Mouse (Mus musculus): ENCODE results near the gene Tcf7l1. TPM values are rescaled to one million over a fixed set of nuclear protein-coding genes. Genes with fewer than 3 reads are reported as not detected.

Gene Tcf7l1
- polyA plus RNA-seq, 1 experiment from 2014 or later = 17.5 TPM

GRCm38 (mm10) chr6:72803669-72804068 is 14.6 kb upstream of the Tcf7l1 start:
- no peak for ATAC-seq
- Histone ChIP-seq H3K36me3 (ENCODE audit: insufficient read depth, low read length) (no peaks in the 10 kb centered on the region), H3K4me1 (ENCODE audit: insufficient read depth, low read depth, low read length) (no peaks in the 10 kb centered on the region), H3K27me3 (replicated peaks; ENCODE audit: insufficient read depth, low read length) (no peaks in the 10 kb centered on the region), H3K4me3 (ENCODE audit: low read depth, low read length) (no peak overlapping the region), H3K9ac (replicated peaks; ENCODE audit: low read depth) (no peak overlapping the region), H3K9me3 (ENCODE audit: low read length) (no peaks in the 10 kb centered on the region), H3K27ac (ENCODE audit: low read length) (no peak overlapping the region), H3K4me2 (replicated peaks; ENCODE audit: low read depth, low read length) (no peak overlapping the region)
- WGBS = 47% methylated on average over 6 of the region's 6 CpGs
- DNase-seq (ENCODE audit: low spot score) = no peak
- TF ChIP-seq EP300 (IDR thresholded peaks at IDR 0.05) (no peak), CTCF (IDR thresholded peaks at IDR 0.05) (no peak)

GRCm38 (mm10) chr6:72802119-72802518 is 13.1 kb upstream of the Tcf7l1 start:
- no peak for ATAC-seq

GRCm38 (mm10) chr6:72800641-72801040 is 11.6 kb upstream of the Tcf7l1 start:
- TF ChIP-seq EP300 (IDR thresholded peaks at IDR 0.05) = no peak
- TF ChIP-seq CTCF (IDR thresholded peaks at IDR 0.05) = no peak
- H3K4me3 ChIP-seq (ENCODE audit: low read depth, low read length) = no peak overlapping the region
- no peak for DNase-seq (ENCODE audit: low spot score)
- H3K4me1 ChIP-seq (ENCODE audit: insufficient read depth, low read depth, low read length) = no peaks in the 10 kb centered on the region
- no peak for ATAC-seq
- WGBS = 39% methylated on average over 2 of the region's 2 CpGs
- H3K4me2 ChIP-seq (replicated peaks; ENCODE audit: low read depth, low read length) = no peak overlapping the region
- no peak overlapping the region for H3K27ac ChIP-seq (ENCODE audit: low read length)
- H3K9me3 ChIP-seq (ENCODE audit: low read length) = no peaks in the 10 kb centered on the region
- no peak overlapping the region for H3K9ac ChIP-seq (replicated peaks; ENCODE audit: low read depth)
- H3K27me3 ChIP-seq (replicated peaks; ENCODE audit: insufficient read depth, low read length) = no peaks in the 10 kb centered on the region
- no peaks in the 10 kb centered on the region for H3K36me3 ChIP-seq (ENCODE audit: insufficient read depth, low read length)

More at GRCm38 (mm10) chr6:72802119-72802518, 13.1 kb upstream of the Tcf7l1 start:
- no peak overlapping the region for H3K4me2 ChIP-seq (replicated peaks; ENCODE audit: low read depth, low read length)
- H3K9me3 ChIP-seq (ENCODE audit: low read length) = no peaks in the 10 kb centered on the region
- no peak overlapping the region for H3K27ac ChIP-seq (ENCODE audit: low read length)
- no peak for TF ChIP-seq EP300 (IDR thresholded peaks at IDR 0.05)
- no peak for TF ChIP-seq CTCF (IDR thresholded peaks at IDR 0.05)
- no peaks in the 10 kb centered on the region for H3K36me3 ChIP-seq (ENCODE audit: insufficient read depth, low read length)
- no peaks in the 10 kb centered on the region for H3K4me1 ChIP-seq (ENCODE audit: insufficient read depth, low read depth, low read length)
- no peak overlapping the region for H3K4me3 ChIP-seq (ENCODE audit: low read depth, low read length)
- H3K27me3 ChIP-seq (replicated peaks; ENCODE audit: insufficient read depth, low read length) = no peaks in the 10 kb centered on the region
- no peak for DNase-seq (ENCODE audit: low spot score)
- WGBS = 87% methylated on average over 6 of the region's 6 CpGs
- no peak overlapping the region for H3K9ac ChIP-seq (replicated peaks; ENCODE audit: low read depth)

- no peaks in the 10 kb centered on the region for H3K4me1 ChIP-seq (ENCODE audit: insufficient read depth, low read depth, low read length)
- DNase-seq (ENCODE audit: low spot score) (no peak), ATAC-seq (no peak)
- no peak overlapping the region for H3K27ac ChIP-seq (ENCODE audit: low read length)
- H3K9me3 ChIP-seq (ENCODE audit: low read length) = no peaks in the 10 kb centered on the region
- H3K4me3 ChIP-seq (ENCODE audit: low read depth, low read length) = no peak overlapping the region
- H3K36me3 ChIP-seq (ENCODE audit: insufficient read depth, low read length) = no peaks in the 10 kb centered on the region
- H3K27me3 ChIP-seq (replicated peaks; ENCODE audit: insufficient read depth, low read length) = no peaks in the 10 kb centered on the region
- H3K4me2 ChIP-seq (replicated peaks; ENCODE audit: low read depth, low read length) = no peak overlapping the region
- no peak overlapping the region for H3K9ac ChIP-seq (replicated peaks; ENCODE audit: low read depth)
- TF ChIP-seq EP300 (IDR thresholded peaks at IDR 0.05) (no peak), CTCF (IDR thresholded peaks at IDR 0.05) (peak; percentile 25; the same call in 1 of the 2 replicates)
These were observed 8.7 kb upstream of the Tcf7l1 start for GRCm38 (mm10) chr6:72797763-72798162.

GRCm38 (mm10) chr6:72795444-72795843 is 6.4 kb upstream of the Tcf7l1 start:
- no peak overlapping the region for H3K4me3 ChIP-seq (ENCODE audit: low read depth, low read length)
- no peaks in the 10 kb centered on the region for H3K27me3 ChIP-seq (replicated peaks; ENCODE audit: insufficient read depth, low read length)
- H3K4me2 ChIP-seq (replicated peaks; ENCODE audit: low read depth, low read length) = no peak overlapping the region
- ATAC-seq (no peak), DNase-seq (ENCODE audit: low spot score) (no peak)
- WGBS = 52% methylated on average over 16 of the region's 16 CpGs
- H3K9ac ChIP-seq (replicated peaks; ENCODE audit: low read depth) = no peak overlapping the region
- no peaks in the 10 kb centered on the region for H3K4me1 ChIP-seq (ENCODE audit: insufficient read depth, low read depth, low read length)
- H3K27ac ChIP-seq (ENCODE audit: low read length) = no peak overlapping the region
- no peak for TF ChIP-seq CTCF (IDR thresholded peaks at IDR 0.05)
- TF ChIP-seq EP300 (IDR thresholded peaks at IDR 0.05) = no peak
- no peaks in the 10 kb centered on the region for H3K9me3 ChIP-seq (ENCODE audit: low read length)
- H3K36me3 ChIP-seq (ENCODE audit: insufficient read depth, low read length) = no peaks in the 10 kb centered on the region

GRCm38 (mm10) chr6:72794870-72795269 is 5.8 kb upstream of the Tcf7l1 start:
- H3K9ac ChIP-seq (replicated peaks; ENCODE audit: low read depth) = no peak overlapping the region
- no peak for TF ChIP-seq EP300 (IDR thresholded peaks at IDR 0.05)
- TF ChIP-seq CTCF (IDR thresholded peaks at IDR 0.05) = no peak
- H3K9me3 ChIP-seq (ENCODE audit: low read length) = no peaks in the 10 kb centered on the region
- ATAC-seq (no peak), DNase-seq (ENCODE audit: low spot score) (peak; percentile 32)
- no peaks in the 10 kb centered on the region for H3K36me3 ChIP-seq (ENCODE audit: insufficient read depth, low read length)
- no peaks in the 10 kb centered on the region for H3K27me3 ChIP-seq (replicated peaks; ENCODE audit: insufficient read depth, low read length)
- no peak overlapping the region for H3K4me2 ChIP-seq (replicated peaks; ENCODE audit: low read depth, low read length)
- WGBS = 37% methylated on average over 7 of the region's 7 CpGs
- H3K4me1 ChIP-seq (ENCODE audit: insufficient read depth, low read depth, low read length) = no peaks in the 10 kb centered on the region
- H3K4me3 ChIP-seq (ENCODE audit: low read depth, low read length) = no peak overlapping the region
- no peak overlapping the region for H3K27ac ChIP-seq (ENCODE audit: low read length)

GRCm38 (mm10) chr6:72792641-72793040 is 3.6 kb upstream of the Tcf7l1 start:
- no peaks in the 10 kb centered on the region for H3K27me3 ChIP-seq (replicated peaks; ENCODE audit: insufficient read depth, low read length)
- no peak overlapping the region for H3K9ac ChIP-seq (replicated peaks; ENCODE audit: low read depth)
- H3K9me3 ChIP-seq (ENCODE audit: low read length) = no peaks in the 10 kb centered on the region
- H3K4me1 ChIP-seq (ENCODE audit: insufficient read depth, low read depth, low read length) = no peaks in the 10 kb centered on the region; the same call in 1 of the 2 replicates
- WGBS = 85% methylated on average over 8 of the region's 8 CpGs
- no peak for DNase-seq (ENCODE audit: low spot score)
- H3K4me2 ChIP-seq (replicated peaks; ENCODE audit: low read depth, low read length) = no peak overlapping the region
- no peak overlapping the region for H3K4me3 ChIP-seq (ENCODE audit: low read depth, low read length)
- no peaks in the 10 kb centered on the region for H3K36me3 ChIP-seq (ENCODE audit: insufficient read depth, low read length)
- no peak for ATAC-seq
- H3K27ac ChIP-seq (ENCODE audit: low read length) = no peak overlapping the region
- TF ChIP-seq CTCF (IDR thresholded peaks at IDR 0.05) = no peak
- no peak for TF ChIP-seq EP300 (IDR thresholded peaks at IDR 0.05)
